Mouse (Mus musculus) hindbrain, embryonic 11.5 days (tissue): ENCODE results near the gene Edem2. TPM values are rescaled to one million over a fixed set of nuclear protein-coding genes. Genes with fewer than 3 reads are reported as not detected.

Experiments used
- ATAC-seq: fragments of 200-750 bp; cut with Nextera tagmentation; 2 replicates; pipeline ENCODE4 v1.8.0; 2017; ENCODE audit warnings: mild to moderate bottlenecking, moderate TSS enrichment, moderate library complexity; ENCODE audit not compliant: low FRiP score
- DNase-seq: peaks from one replicate; pipeline ENCODE4 v3.0.0-alpha.2; 2015; ENCODE audit warnings: low spot score
- H3K27ac ChIP-seq: fragments of 300-500 bp; sonication (generic); 2 replicates; pipeline ENCODE4 v1.5.1; 2014; ENCODE audit warnings: mild to moderate bottlenecking, low read depth, low read length
- H3K27me3 ChIP-seq: fragments of 300-500 bp; sonication (generic); 2 replicates; pipeline ENCODE4 v1.6.1; 2014; ENCODE audit warnings: mild to moderate bottlenecking, low read length, moderate library complexity, mixed read lengths; ENCODE audit not compliant: control insufficient read depth, insufficient read depth
- H3K36me3 ChIP-seq: fragments of 300-500 bp; sonication (generic); 2 replicates; pipeline ENCODE4 v1.6.1; 2014; ENCODE audit warnings: mild to moderate bottlenecking, low read length, moderate library complexity, mixed read lengths; ENCODE audit not compliant: control insufficient read depth, insufficient read depth
- H3K4me1 ChIP-seq: fragments of 300-500 bp; sonication (generic); replicated peaks from 2 replicates; pipeline ENCODE4 v1.6.1; 2014; ENCODE audit warnings: low read length, mixed read lengths; ENCODE audit not compliant: control insufficient read depth, insufficient read depth
- H3K4me2 ChIP-seq: fragments of 300-500 bp; sonication (generic); replicated peaks from 2 replicates; pipeline ENCODE4 v1.6.1; 2014; ENCODE audit warnings: mild to moderate bottlenecking, low read depth, low read length
- H3K4me3 ChIP-seq: fragments of 300-500 bp; sonication (generic); 2 replicates; pipeline ENCODE4 v1.5.1; 2014; ENCODE audit warnings: low read depth, low read length
- H3K9ac ChIP-seq: fragments of 300-500 bp; sonication (generic); 2 replicates; pipeline ENCODE4 v1.6.1; 2014; ENCODE audit warnings: low read depth, low read length
- H3K9me3 ChIP-seq: fragments of 300-500 bp; sonication (generic); 2 replicates; pipeline ENCODE4 v1.6.1; 2016; ENCODE audit warnings: low read length; ENCODE audit not compliant: control insufficient read depth
- WGBS: fragments of 180-500 bp; shearing (Covaris S2); extraction: QIAGEN DNeasy Blood & Tissue Kit; methylation state at CpG from one replicate; pipeline ENCODE4 v1.1.7; 2014; 5-methylcytosine and 5-hydroxymethylcytosine counted together
- polyA plus RNA-seq: library from polyadenylated mRNA; unstranded; fragments of >200 nt; fragmentation: Nextera tagmentation; extraction: Ambion mirVana; gene quantifications from 2 replicates; pipeline ENCODE4 v1.2.1, GENCODE M21; 2014

Edem2 gene
- polyA plus RNA-seq, 1 experiment from 2014 or later, result 37.4 TPM

DNA sequence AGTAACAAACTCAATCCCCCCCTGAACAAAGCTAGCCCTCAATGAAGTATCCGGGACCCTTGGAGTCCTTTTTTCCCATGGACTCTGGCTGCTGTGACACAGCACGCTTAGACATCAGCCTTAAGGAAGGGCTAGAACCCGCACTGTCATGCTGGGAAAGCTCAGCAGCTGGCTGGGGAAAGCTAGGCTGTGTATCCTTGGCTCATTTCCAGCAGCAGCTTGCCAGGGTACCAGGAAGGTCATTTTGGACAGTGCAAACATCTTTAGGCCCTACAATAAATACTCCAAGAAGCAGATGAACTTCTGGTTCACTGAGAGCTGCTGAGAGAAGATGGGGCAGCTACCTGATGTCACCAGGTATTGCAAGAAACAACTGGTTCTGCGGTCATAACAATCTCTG is 58.0 kb downstream of the Edem2 start:
- no peaks in the 10 kb centered on the region for H3K27me3 ChIP-seq
- no peak overlapping the region for H3K9ac ChIP-seq
- DNase-seq, result no peak
- no peak overlapping the region for H3K27ac ChIP-seq
- no peak overlapping the region for H3K4me2 ChIP-seq
- no peak for ATAC-seq
- H3K9me3 ChIP-seq, result no peaks in the 10 kb centered on the region
- H3K36me3 ChIP-seq, result 0 out of 2 replicates have a peak, but pooled peaks cover under 1% of the 10 kb centered on the region
- no peak overlapping the region for H3K4me3 ChIP-seq
- 91% methylated on average over 4 of the region's 4 CpGs for WGBS
- no peaks in the 10 kb centered on the region for H3K4me1 ChIP-seq

GRCm38 (mm10) chr2:155668461-155668860 is 60.8 kb downstream of the Edem2 start:
- no peak overlapping the region for H3K4me3 ChIP-seq
- WGBS, result 91% methylated on average over 4 of the region's 4 CpGs
- no peak overlapping the region for H3K9ac ChIP-seq
- ATAC-seq (no peak), DNase-seq (peak; percentile 60)
- no peaks in the 10 kb centered on the region for H3K4me1 ChIP-seq
- H3K36me3 ChIP-seq, result peaks cover 7% of the 10 kb centered on the region; the same call in 1 of the 2 replicates
- H3K4me2 ChIP-seq, result no peak overlapping the region
- H3K9me3 ChIP-seq, result no peaks in the 10 kb centered on the region
- no peak overlapping the region for H3K27ac ChIP-seq
- no peaks in the 10 kb centered on the region for H3K27me3 ChIP-seq

DNA sequence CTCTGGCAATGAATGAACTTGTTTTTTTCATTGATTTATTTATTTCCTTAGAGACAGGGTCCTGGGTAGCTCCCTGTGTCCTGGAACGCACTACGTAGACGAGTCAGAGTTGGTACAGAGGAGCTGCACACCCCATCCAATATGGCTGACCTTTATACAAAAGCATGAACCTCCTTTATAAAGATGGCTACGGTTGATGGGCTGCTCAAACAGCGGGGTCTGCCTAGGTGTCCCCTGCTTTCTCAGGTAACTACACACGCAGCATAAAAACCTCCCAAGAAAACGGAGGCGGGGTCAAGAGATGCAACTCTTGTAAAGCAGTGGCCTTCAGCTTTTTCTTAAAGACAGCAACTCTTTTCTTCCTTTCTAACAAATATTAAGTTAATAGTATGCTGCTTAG is 61.4 kb downstream of the Edem2 start:
- WGBS, result 97% methylated on average over 8 of the region's 8 CpGs
- ATAC-seq, result no peak
- H3K27ac ChIP-seq, result no peak overlapping the region
- no peaks in the 10 kb centered on the region for H3K9me3 ChIP-seq
- no peak overlapping the region for H3K4me3 ChIP-seq
- no peak overlapping the region for H3K4me2 ChIP-seq
- no peak overlapping the region for H3K9ac ChIP-seq
- no peak for DNase-seq
- no peaks in the 10 kb centered on the region for H3K27me3 ChIP-seq
- H3K4me1 ChIP-seq, result no peaks in the 10 kb centered on the region
- peaks cover 7% of the 10 kb centered on the region; the same call in 1 of the 2 replicates for H3K36me3 ChIP-seq

DNA sequence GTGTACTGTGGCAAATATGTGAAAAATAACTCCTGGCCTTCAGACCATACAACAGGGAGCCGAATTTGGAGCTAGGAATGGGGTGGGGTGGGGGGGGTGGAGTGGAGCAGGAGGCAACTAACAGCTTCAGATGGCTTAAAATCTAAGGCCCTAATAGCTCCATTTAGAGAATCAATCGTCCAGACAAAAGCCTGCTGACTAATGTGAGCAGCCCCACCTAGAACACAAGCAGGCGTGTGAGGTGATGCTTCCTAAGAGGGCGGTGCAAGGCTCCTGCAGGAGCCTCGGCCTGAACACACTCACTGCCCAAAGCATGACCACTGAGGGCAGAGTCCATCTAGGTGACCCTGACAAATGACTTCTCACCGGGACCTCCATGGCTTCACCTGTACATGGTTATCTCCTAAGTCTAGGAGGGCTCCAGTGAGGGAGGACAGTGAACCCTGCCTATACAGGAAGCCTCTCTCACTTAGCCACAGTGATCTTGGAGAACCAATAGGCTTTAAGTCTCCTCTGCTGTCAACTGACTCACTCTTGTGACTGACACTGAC is 65.3 kb downstream of the Edem2 start:
- H3K27ac ChIP-seq, result no peak overlapping the region
- H3K4me1 ChIP-seq, result no peaks in the 10 kb centered on the region
- ATAC-seq (no peak), DNase-seq (no peak)
- no peak overlapping the region for H3K4me2 ChIP-seq
- no peak overlapping the region for H3K4me3 ChIP-seq
- H3K27me3 ChIP-seq, result no peaks in the 10 kb centered on the region
- no peaks in the 10 kb centered on the region for H3K9me3 ChIP-seq
- H3K36me3 ChIP-seq, result peaks cover 7% of the 10 kb centered on the region; the same call in 1 of the 2 replicates
- no peak overlapping the region for H3K9ac ChIP-seq
- WGBS, result 88% methylated on average over 6 of the region's 6 CpGs

- ATAC-seq, result no peak
- peaks cover 7% of the 10 kb centered on the region; the same call in 1 of the 2 replicates for H3K36me3 ChIP-seq
- 32% methylated on average over 5 of the region's 5 CpGs for WGBS
- no peaks in the 10 kb centered on the region for H3K27me3 ChIP-seq
- no peaks in the 10 kb centered on the region for H3K4me1 ChIP-seq
- no peak overlapping the region for H3K27ac ChIP-seq
- no peak overlapping the region for H3K4me3 ChIP-seq
- no peaks in the 10 kb centered on the region for H3K9me3 ChIP-seq
- no peak overlapping the region for H3K9ac ChIP-seq
- DNase-seq, result peak; percentile 78
- no peak overlapping the region for H3K4me2 ChIP-seq
Measured at GRCm38 (mm10) chr2:155663097-155663496, 66.2 kb downstream of the Edem2 start.

DNA sequence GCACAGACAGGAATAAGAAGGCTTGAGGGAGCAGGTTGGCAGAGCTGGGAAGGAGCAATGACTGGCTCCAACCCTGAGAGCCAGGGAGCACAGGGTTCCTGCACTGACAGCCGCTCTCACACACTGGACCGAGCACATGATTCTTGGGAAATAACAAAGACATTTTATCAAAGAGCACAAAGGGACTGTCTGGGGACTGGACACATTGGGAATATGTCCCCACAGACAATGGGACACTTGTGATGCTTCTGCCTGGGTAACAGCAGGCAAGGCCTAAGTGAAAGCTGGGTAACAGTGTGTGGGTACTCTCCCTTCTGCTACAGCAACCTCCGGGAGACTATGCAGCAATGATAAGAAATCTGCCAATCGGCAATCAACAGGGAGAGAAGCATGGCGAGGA is 66.9 kb downstream of the Edem2 start:
- Histone ChIP-seq H3K9me3 (no peaks in the 10 kb centered on the region), H3K4me3 (no peak overlapping the region), H3K4me1 (no peaks in the 10 kb centered on the region), H3K27me3 (no peaks in the 10 kb centered on the region), H3K4me2 (no peak overlapping the region), H3K27ac (no peak overlapping the region), H3K36me3 (peaks cover 7% of the 10 kb centered on the region; the same call in 1 of the 2 replicates), H3K9ac (no peak overlapping the region)
- WGBS, result 91% methylated on average over 5 of the region's 5 CpGs
- DNase-seq, result no peak
- ATAC-seq, result no peak

DNA sequence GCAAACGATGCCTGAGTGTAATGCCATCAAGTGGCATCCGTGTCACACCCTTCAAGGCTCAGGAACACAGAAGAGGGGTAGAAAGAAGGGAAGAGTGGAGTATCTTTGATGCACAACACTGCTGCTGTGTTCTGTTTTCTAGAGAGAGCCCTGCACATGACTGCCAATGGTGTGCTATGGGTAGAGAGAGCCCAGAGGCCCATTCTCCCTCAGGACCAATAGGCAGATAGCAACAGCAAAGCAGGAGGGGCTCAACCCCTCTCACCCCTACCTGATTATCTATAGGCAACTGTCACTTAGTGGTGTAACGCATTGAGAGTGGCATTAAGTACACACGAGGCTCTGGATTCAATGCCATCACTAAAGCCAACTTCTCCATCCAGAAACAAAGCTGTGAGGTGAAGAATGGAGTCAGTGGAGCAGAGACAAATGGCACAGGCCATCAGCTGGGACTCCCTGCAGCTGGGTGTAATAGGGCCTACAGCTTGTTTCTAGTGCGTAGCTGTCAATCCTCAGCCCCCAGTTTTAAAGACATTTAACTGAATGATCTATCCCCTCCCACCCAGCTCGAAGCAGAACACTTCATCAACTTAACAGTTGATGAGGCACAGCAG is 73.4 kb downstream of the Edem2 start:
- ATAC-seq (no peak), DNase-seq (peak; percentile 22)
- no peak overlapping the region for H3K4me3 ChIP-seq
- H3K9ac ChIP-seq, result no peak overlapping the region
- H3K27ac ChIP-seq, result no peak overlapping the region
- WGBS, result 57% methylated on average over 6 of the region's 6 CpGs
- peaks cover 8% of the 10 kb centered on the region for H3K36me3 ChIP-seq
- H3K4me1 ChIP-seq, result no peaks in the 10 kb centered on the region
- no peak overlapping the region for H3K4me2 ChIP-seq
- no peaks in the 10 kb centered on the region for H3K27me3 ChIP-seq
- H3K9me3 ChIP-seq, result no peaks in the 10 kb centered on the region

GRCm38 (mm10) chr2:155652618-155653017 is 76.7 kb downstream of the Edem2 start:
- Histone ChIP-seq H3K9me3 (no peaks in the 10 kb centered on the region), H3K9ac (no peak overlapping the region), H3K27ac (no peak overlapping the region), H3K4me1 (no peaks in the 10 kb centered on the region), H3K27me3 (no peaks in the 10 kb centered on the region), H3K4me3 (no peak overlapping the region), H3K4me2 (no peak overlapping the region), H3K36me3 (peaks cover 8% of the 10 kb centered on the region)
- DNase-seq (no peak), ATAC-seq (no peak)
- 93% methylated on average over 5 of the region's 5 CpGs for WGBS
